Mouse (Mus musculus) hindbrain, embryonic 12.5 days (tissue): Measurements from ENCODE around the gene Tmem184a. TPM values are rescaled to one million over a fixed set of nuclear protein-coding genes. Genes with fewer than 3 reads are reported as not detected.
A peak's percentile ranks its signal among the peaks of the same experiment; 100 is the strongest.

Experiments
- ATAC-seq: fragments of 200-750 bp; cut with Nextera tagmentation; 2 replicates; pipeline ENCODE4 v1.8.0; 2017; ENCODE audit warnings: moderate TSS enrichment; ENCODE audit not compliant: low FRiP score
- H3K27ac ChIP-seq: fragments of 300-500 bp; sonication (generic); 2 replicates; pipeline ENCODE4 v1.5.1; 2016; ENCODE audit warnings: mild to moderate bottlenecking
- H3K27me3 ChIP-seq: fragments of 300-500 bp; sonication (generic); 2 replicates; pipeline ENCODE4 v1.6.1; 2016; ENCODE audit warnings: mild to moderate bottlenecking
- H3K36me3 ChIP-seq: fragments of 300-500 bp; sonication (generic); 2 replicates; pipeline ENCODE4 v1.6.1; 2016; ENCODE audit warnings: mild to moderate bottlenecking
- H3K4me1 ChIP-seq: fragments of 300-500 bp; sonication (generic); 2 replicates; pipeline ENCODE4 v1.6.1; 2016
- H3K4me2 ChIP-seq: fragments of 300-500 bp; sonication (generic); replicated peaks from 2 replicates; pipeline ENCODE4 v1.6.1; 2016; ENCODE audit warnings: mild to moderate bottlenecking
- H3K4me3 ChIP-seq: fragments of 300-500 bp; sonication (generic); 2 replicates; pipeline ENCODE4 v1.5.1; 2016; ENCODE audit warnings: mild to moderate bottlenecking
- H3K9ac ChIP-seq: fragments of 300-500 bp; sonication (generic); 2 replicates; pipeline ENCODE4 v1.6.1; 2016; ENCODE audit warnings: mild to moderate bottlenecking, moderate library complexity
- H3K9me3 ChIP-seq: fragments of 300-500 bp; sonication (generic); replicated peaks from 2 replicates; pipeline ENCODE4 v1.6.1; 2016; ENCODE audit warnings: mild to moderate bottlenecking
- WGBS: fragments of 180-500 bp; shearing (Covaris S2); methylation state at CpG from one replicate; pipeline ENCODE4 v1.1.7; 2016; 5-methylcytosine and 5-hydroxymethylcytosine counted together
- polyA plus RNA-seq: library from polyadenylated mRNA; unstranded; fragments of >200 nt; fragmentation: Nextera tagmentation; extraction: Ambion mirVana; gene quantifications from 2 replicates; pipeline ENCODE4 v1.2.1, GENCODE M21; 2016

The Tmem184a gene
- polyA plus RNA-seq, 1 experiment from 2014 or later: 1.4 TPM

GRCm38 (mm10) chr5:139798168-139798900, 21.4 kb downstream of the Tmem184a start:
- no peaks in the 10 kb centered on the region for H3K9me3 ChIP-seq
- H3K4me2 ChIP-seq: peak overlapping the region; percentile 57
- peak; percentile 76 for ATAC-seq
- peak overlapping the region; percentile 56 for H3K9ac ChIP-seq
- WGBS: 30% methylated on average over 12 of the region's 12 CpGs
- peak overlapping the region; percentile 95 for H3K27ac ChIP-seq
- H3K4me1 ChIP-seq: peaks cover 55% of the 10 kb centered on the region
- H3K36me3 ChIP-seq: peaks cover 24% of the 10 kb centered on the region
- H3K27me3 ChIP-seq: peaks cover 60% of the 10 kb centered on the region
- peak overlapping the region; percentile 28 for H3K4me3 ChIP-seq

- peak; percentile 92 for ATAC-seq
- H3K9ac ChIP-seq: peak overlapping the region; percentile 56
- peaks cover 63% of the 10 kb centered on the region for H3K27me3 ChIP-seq
- H3K4me3 ChIP-seq: peak overlapping the region; percentile 28
- no peaks in the 10 kb centered on the region for H3K9me3 ChIP-seq
- peak overlapping the region; percentile 57 for H3K4me2 ChIP-seq
- H3K4me1 ChIP-seq: peaks cover 55% of the 10 kb centered on the region
- peaks cover 24% of the 10 kb centered on the region for H3K36me3 ChIP-seq
- H3K27ac ChIP-seq: peak overlapping the region; percentile 95
- 15% methylated on average over 11 of the region's 11 CpGs for WGBS
Measured at GRCm38 (mm10) chr5:139797473-139798167, 22.1 kb downstream of the Tmem184a start.

- H3K9me3 ChIP-seq: no peaks in the 10 kb centered on the region
- H3K4me2 ChIP-seq: peak overlapping the region; percentile 57
- no peak overlapping the region for H3K4me3 ChIP-seq
- no peak overlapping the region for H3K9ac ChIP-seq
- peaks cover 62% of the 10 kb centered on the region for H3K4me1 ChIP-seq
- peak overlapping the region; percentile 95 for H3K27ac ChIP-seq
- peaks cover 64% of the 10 kb centered on the region for H3K27me3 ChIP-seq
- peaks cover 22% of the 10 kb centered on the region for H3K36me3 ChIP-seq
- peak; percentile 13 for ATAC-seq
- 15% methylated on average over 13 of the region's 13 CpGs for WGBS
Measured at GRCm38 (mm10) chr5:139796900-139797299, 22.8 kb downstream of the Tmem184a start.

GRCm38 (mm10) chr5:139796001-139796620, 23.6 kb downstream of the Tmem184a start:
- H3K27ac ChIP-seq: peak overlapping the region; percentile 95; the same call in 1 of the 2 replicates
- H3K4me2 ChIP-seq: no peak overlapping the region
- peaks cover 57% of the 10 kb centered on the region for H3K27me3 ChIP-seq
- WGBS: 84% methylated on average over 9 of the region's 9 CpGs
- H3K9ac ChIP-seq: no peak overlapping the region
- H3K4me3 ChIP-seq: no peak overlapping the region
- H3K9me3 ChIP-seq: no peaks in the 10 kb centered on the region
- ATAC-seq: no peak
- peaks cover 65% of the 10 kb centered on the region for H3K4me1 ChIP-seq
- H3K36me3 ChIP-seq: peaks cover 16% of the 10 kb centered on the region

GRCm38 (mm10) chr5:139794938-139795337, 24.8 kb downstream of the Tmem184a start:
- Histone ChIP-seq H3K27me3 (peaks cover 45% of the 10 kb centered on the region), H3K9me3 (no peaks in the 10 kb centered on the region), H3K36me3 (peaks cover 4% of the 10 kb centered on the region), H3K4me3 (no peak overlapping the region), H3K4me1 (peaks cover 64% of the 10 kb centered on the region), H3K4me2 (no peak overlapping the region), H3K9ac (no peak overlapping the region), H3K27ac (peak overlapping the region; percentile 17; the same call in 1 of the 2 replicates)
- WGBS: 68% methylated on average over 10 of the region's 10 CpGs
- no peak for ATAC-seq

- H3K9me3 ChIP-seq: no peaks in the 10 kb centered on the region
- 0 out of 2 replicates have a peak overlapping the region, but pooled peaks have one; percentile 6 for H3K4me2 ChIP-seq
- peaks cover 37% of the 10 kb centered on the region for H3K27me3 ChIP-seq
- H3K27ac ChIP-seq: no peak overlapping the region
- H3K4me1 ChIP-seq: peaks cover 57% of the 10 kb centered on the region
- no peaks in the 10 kb centered on the region for H3K36me3 ChIP-seq
- no peak for ATAC-seq
- no peak overlapping the region for H3K9ac ChIP-seq
- 96% methylated on average over 5 of the region's 5 CpGs for WGBS
- H3K4me3 ChIP-seq: no peak overlapping the region
Measured at GRCm38 (mm10) chr5:139794137-139794536, 25.6 kb downstream of the Tmem184a start.

GRCm38 (mm10) chr5:139793338-139794089, 26.2 kb downstream of the Tmem184a start:
- ATAC-seq: no peak
- Histone ChIP-seq H3K9me3 (no peaks in the 10 kb centered on the region), H3K27ac (no peak overlapping the region), H3K4me1 (peaks cover 51% of the 10 kb centered on the region), H3K4me3 (no peak overlapping the region), H3K9ac (no peak overlapping the region), H3K36me3 (no peaks in the 10 kb centered on the region), H3K4me2 (peak overlapping the region; percentile 6; the same call in 1 of the 2 replicates), H3K27me3 (peaks cover 34% of the 10 kb centered on the region)
- WGBS: 71% methylated on average over 11 of the region's 11 CpGs

GRCm38 (mm10) chr5:139792966-139793337, 26.8 kb downstream of the Tmem184a start:
- H3K27ac ChIP-seq: no peak overlapping the region
- H3K4me3 ChIP-seq: no peak overlapping the region

GRCm38 (mm10) chr5:139792159-139792775, 27.4 kb downstream of the Tmem184a start:
- H3K27me3 ChIP-seq: peaks cover 34% of the 10 kb centered on the region
- 29% methylated on average over 11 of the region's 11 CpGs for WGBS
- H3K27ac ChIP-seq: no peak overlapping the region
- peak overlapping the region; percentile 87 for H3K4me3 ChIP-seq
- ATAC-seq: no peak
- H3K9me3 ChIP-seq: no peaks in the 10 kb centered on the region
- peak overlapping the region; percentile 100 for H3K4me2 ChIP-seq
- H3K4me1 ChIP-seq: peaks cover 38% of the 10 kb centered on the region
- H3K9ac ChIP-seq: peak overlapping the region; percentile 82
- H3K36me3 ChIP-seq: no peaks in the 10 kb centered on the region

More at GRCm38 (mm10) chr5:139792966-139793337, 26.8 kb downstream of the Tmem184a start:
- Histone ChIP-seq H3K27me3 (peaks cover 34% of the 10 kb centered on the region), H3K4me1 (peaks cover 45% of the 10 kb centered on the region), H3K9me3 (no peaks in the 10 kb centered on the region), H3K9ac (no peak overlapping the region), H3K4me2 (no peak overlapping the region; the same call in 1 of the 2 replicates), H3K36me3 (no peaks in the 10 kb centered on the region)
- no peak for ATAC-seq
- 69% methylated on average over 3 of the region's 3 CpGs for WGBS

- Histone ChIP-seq H3K27me3 (peaks cover 34% of the 10 kb centered on the region), H3K9me3 (no peaks in the 10 kb centered on the region), H3K27ac (no peak within 1 kb of the TSS), H3K36me3 (no peaks in the 10 kb centered on the region), H3K9ac (peak within 1 kb of the TSS; percentile 82), H3K4me3 (peak within 1 kb of the TSS; percentile 87), H3K4me2 (peak within 1 kb of the TSS; percentile 100), H3K4me1 (peaks cover 31% of the 10 kb centered on the region)
- ATAC-seq: peak; percentile 81
- WGBS: 1% methylated on average over 90 of the region's 92 CpGs
Measured at GRCm38 (mm10) chr5:139791227-139792158, 28.2 kb downstream of the Tmem184a start, which contains the start of gene Mafk. Mafk (plus strand) TSS chr5:139791513.
